Mouse (Mus musculus): ENCODE measurements around the gene Morc3. TPM values are rescaled to one million over a fixed set of nuclear protein-coding genes. Genes with fewer than 3 reads are reported as not detected.

The Morc3 gene
- polyA plus RNA-seq, 1 experiment from 2014 or later = 28.7 TPM

DNA sequence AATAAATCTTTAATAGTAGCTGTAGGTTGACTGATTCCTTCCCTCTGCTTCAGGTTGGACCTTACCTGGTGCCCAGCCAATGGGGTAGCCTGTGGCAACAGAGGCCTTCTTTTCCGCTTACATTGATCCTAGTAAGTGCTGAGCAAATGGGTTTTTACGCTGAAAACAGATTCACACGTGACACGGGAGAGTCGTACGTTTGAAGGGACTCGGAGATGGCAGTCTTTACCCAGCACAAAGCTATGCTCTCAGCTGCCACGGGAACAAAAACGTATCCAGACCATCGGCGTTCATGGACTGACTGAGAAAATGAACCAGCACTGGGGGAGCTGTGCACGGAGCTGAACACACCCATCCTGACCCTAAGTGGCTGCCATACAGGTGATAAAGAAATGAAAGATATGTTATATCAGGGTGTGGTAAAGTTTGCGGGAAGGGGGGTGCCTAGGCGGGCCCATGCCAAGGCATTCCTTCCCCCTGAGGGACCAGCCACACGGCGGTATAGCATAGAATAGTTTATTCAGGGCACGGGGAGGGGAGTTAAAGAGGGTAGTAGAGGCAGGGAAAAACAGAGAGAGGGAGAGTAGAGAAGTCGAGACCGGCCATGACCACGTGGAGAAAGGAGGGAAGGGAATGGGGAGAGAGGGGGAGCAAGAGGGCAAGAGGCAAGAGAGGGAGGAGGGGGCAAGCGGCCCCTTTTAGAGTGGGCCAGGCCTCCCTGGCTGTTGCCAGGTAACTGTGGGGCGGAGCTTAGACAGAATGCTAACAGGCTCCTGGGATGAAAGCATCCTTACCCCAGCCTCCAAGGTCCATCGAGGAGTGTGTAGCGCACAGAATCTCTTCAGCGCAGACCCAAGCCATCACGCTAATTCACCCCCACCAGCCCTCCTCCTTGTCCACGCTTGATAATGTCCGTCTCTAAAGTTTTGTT is 79.1 kb downstream of the Morc3 start:
- ATAC-seq = no peak
- H3K27ac ChIP-seq (ENCODE audit: low read depth, low read length) = no peak overlapping the region

GRCm38 (mm10) chr16:93912158-93912557 is 80.2 kb downstream of the Morc3 start:
- no peaks in the 10 kb centered on the region for H3K36me3 ChIP-seq (ENCODE audit: control insufficient read depth, insufficient read depth, low read length)
- no peak for ATAC-seq
- no peak overlapping the region for H3K9ac ChIP-seq (ENCODE audit: low read depth, low read length)
- H3K9me3 ChIP-seq (ENCODE audit: control insufficient read depth, low read length) = no peaks in the 10 kb centered on the region
- H3K4me2 ChIP-seq (ENCODE audit: low read length) = no peak overlapping the region
- no peaks in the 10 kb centered on the region for H3K4me1 ChIP-seq (ENCODE audit: control insufficient read depth, insufficient read depth, low read depth, low read length)
- H3K4me3 ChIP-seq (ENCODE audit: low read length) = no peak overlapping the region
- H3K27ac ChIP-seq (ENCODE audit: low read depth, low read length) = no peak overlapping the region
- H3K27me3 ChIP-seq (replicated peaks; ENCODE audit: control insufficient read depth, insufficient read depth, low read length) = no peaks in the 10 kb centered on the region
- WGBS = 72% methylated on average over 5 of the region's 5 CpGs

More for the DNA sequence above, 79.1 kb downstream of the Morc3 start:
- no peak overlapping the region for H3K4me3 ChIP-seq (ENCODE audit: low read length)
- H3K9ac ChIP-seq (ENCODE audit: low read depth, low read length) = no peak overlapping the region
- no peak overlapping the region for H3K4me2 ChIP-seq (ENCODE audit: low read length)
- H3K4me1 ChIP-seq (ENCODE audit: control insufficient read depth, insufficient read depth, low read depth, low read length) = no peaks in the 10 kb centered on the region
- no peaks in the 10 kb centered on the region for H3K27me3 ChIP-seq (replicated peaks; ENCODE audit: control insufficient read depth, insufficient read depth, low read length)
- H3K9me3 ChIP-seq (ENCODE audit: control insufficient read depth, low read length) = no peaks in the 10 kb centered on the region
- 65% methylated on average over 28 of the region's 28 CpGs for WGBS
- no peaks in the 10 kb centered on the region for H3K36me3 ChIP-seq (ENCODE audit: control insufficient read depth, insufficient read depth, low read length)

GRCm38 (mm10) chr16:93912808-93913207 is 80.9 kb downstream of the Morc3 start:
- no peak overlapping the region for H3K4me2 ChIP-seq (ENCODE audit: low read length)
- no peak overlapping the region for H3K27ac ChIP-seq (ENCODE audit: low read depth, low read length)
- no peak overlapping the region for H3K9ac ChIP-seq (ENCODE audit: low read depth, low read length)
- H3K4me1 ChIP-seq (ENCODE audit: control insufficient read depth, insufficient read depth, low read depth, low read length) = no peaks in the 10 kb centered on the region
- no peaks in the 10 kb centered on the region for H3K36me3 ChIP-seq (ENCODE audit: control insufficient read depth, insufficient read depth, low read length)
- no peak overlapping the region for H3K4me3 ChIP-seq (ENCODE audit: low read length)
- 72% methylated on average over 3 of the region's 3 CpGs for WGBS
- H3K9me3 ChIP-seq (ENCODE audit: control insufficient read depth, low read length) = no peaks in the 10 kb centered on the region
- ATAC-seq = no peak
- no peaks in the 10 kb centered on the region for H3K27me3 ChIP-seq (replicated peaks; ENCODE audit: control insufficient read depth, insufficient read depth, low read length)

GRCm38 (mm10) chr16:93913881-93914576 is 82.1 kb downstream of the Morc3 start:
- Histone ChIP-seq H3K36me3 (ENCODE audit: control insufficient read depth, insufficient read depth, low read length) (no peaks in the 10 kb centered on the region), H3K27me3 (replicated peaks; ENCODE audit: control insufficient read depth, insufficient read depth, low read length) (no peaks in the 10 kb centered on the region), H3K9me3 (ENCODE audit: control insufficient read depth, low read length) (no peaks in the 10 kb centered on the region), H3K9ac (ENCODE audit: low read depth, low read length) (no peak overlapping the region), H3K4me2 (ENCODE audit: low read length) (no peak overlapping the region), H3K4me1 (ENCODE audit: control insufficient read depth, insufficient read depth, low read depth, low read length) (no peaks in the 10 kb centered on the region), H3K4me3 (ENCODE audit: low read length) (no peak overlapping the region), H3K27ac (ENCODE audit: low read depth, low read length) (no peak overlapping the region)
- ATAC-seq = no peak
- WGBS = 78% methylated on average over 10 of the region's 10 CpGs

- Histone ChIP-seq H3K27ac (ENCODE audit: low read depth, low read length) (no peak overlapping the region), H3K4me1 (ENCODE audit: control insufficient read depth, insufficient read depth, low read depth, low read length) (no peaks in the 10 kb centered on the region), H3K9ac (ENCODE audit: low read depth, low read length) (no peak overlapping the region), H3K9me3 (ENCODE audit: control insufficient read depth, low read length) (no peaks in the 10 kb centered on the region), H3K27me3 (replicated peaks; ENCODE audit: control insufficient read depth, insufficient read depth, low read length) (no peaks in the 10 kb centered on the region), H3K4me2 (ENCODE audit: low read length) (no peak overlapping the region), H3K4me3 (ENCODE audit: low read length) (no peak overlapping the region), H3K36me3 (ENCODE audit: control insufficient read depth, insufficient read depth, low read length) (no peaks in the 10 kb centered on the region)
- WGBS = 41% methylated on average over 8 of the region's 10 CpGs
- no peak for ATAC-seq
Measured at GRCm38 (mm10) chr16:93915338-93915849, 83.5 kb downstream of the Morc3 start.

DNA sequence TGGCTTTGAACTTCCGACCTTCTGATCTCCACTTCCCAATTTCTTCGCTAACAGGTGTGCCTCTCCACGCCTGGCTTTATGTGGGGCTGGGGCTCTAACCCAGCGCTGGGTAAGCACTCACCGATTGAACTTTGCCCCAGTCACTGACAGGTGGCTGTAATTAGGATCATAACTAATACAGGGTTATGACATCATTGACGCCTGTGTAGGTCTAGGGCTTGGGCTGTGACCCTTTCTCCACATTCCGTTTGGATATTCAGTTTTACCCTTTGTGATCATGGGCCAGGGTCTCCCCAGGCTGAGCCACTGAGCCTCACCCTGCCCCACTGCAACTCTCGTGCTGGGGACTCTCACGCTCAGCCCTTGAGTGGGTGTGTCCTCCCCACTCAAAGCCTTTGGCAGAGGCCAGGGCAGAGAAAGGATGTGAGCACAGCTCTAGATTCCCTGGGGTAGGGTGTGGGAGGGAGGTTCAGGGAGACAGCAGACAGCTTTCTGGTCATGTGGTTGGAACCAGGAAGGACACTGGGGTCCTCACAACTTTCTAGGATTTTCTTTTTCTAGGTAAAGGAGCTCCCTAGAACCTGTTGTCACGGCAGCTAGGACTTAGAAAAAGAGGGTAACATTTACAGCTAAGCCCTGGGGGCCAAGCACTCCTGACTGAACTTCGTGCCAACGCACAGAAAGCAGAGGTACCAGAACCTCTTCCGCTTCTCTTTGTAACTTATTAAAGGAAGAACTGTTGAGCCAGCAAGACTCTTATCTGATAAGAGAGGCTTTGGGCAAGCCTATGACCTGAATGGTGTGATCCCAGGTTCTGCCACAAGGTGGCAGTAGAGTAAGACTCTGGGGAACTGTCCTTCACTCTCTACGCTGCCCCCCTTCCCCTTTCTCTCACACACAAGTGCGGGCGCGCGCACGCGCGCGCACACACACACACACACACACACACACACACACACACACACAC is 86.1 kb downstream of the Morc3 start:
- Histone ChIP-seq H3K4me3 (ENCODE audit: low read length) (no peak overlapping the region), H3K27me3 (replicated peaks; ENCODE audit: control insufficient read depth, insufficient read depth, low read length) (no peaks in the 10 kb centered on the region), H3K4me1 (ENCODE audit: control insufficient read depth, insufficient read depth, low read depth, low read length) (no peaks in the 10 kb centered on the region), H3K36me3 (ENCODE audit: control insufficient read depth, insufficient read depth, low read length) (no peaks in the 10 kb centered on the region), H3K27ac (ENCODE audit: low read depth, low read length) (no peak overlapping the region), H3K4me2 (ENCODE audit: low read length) (peak overlapping the region; percentile 37), H3K9me3 (ENCODE audit: control insufficient read depth, low read length) (no peaks in the 10 kb centered on the region), H3K9ac (ENCODE audit: low read depth, low read length) (no peak overlapping the region)
- 54% methylated on average over 15 of the region's 22 CpGs for WGBS
- ATAC-seq = peak; percentile 49

DNA sequence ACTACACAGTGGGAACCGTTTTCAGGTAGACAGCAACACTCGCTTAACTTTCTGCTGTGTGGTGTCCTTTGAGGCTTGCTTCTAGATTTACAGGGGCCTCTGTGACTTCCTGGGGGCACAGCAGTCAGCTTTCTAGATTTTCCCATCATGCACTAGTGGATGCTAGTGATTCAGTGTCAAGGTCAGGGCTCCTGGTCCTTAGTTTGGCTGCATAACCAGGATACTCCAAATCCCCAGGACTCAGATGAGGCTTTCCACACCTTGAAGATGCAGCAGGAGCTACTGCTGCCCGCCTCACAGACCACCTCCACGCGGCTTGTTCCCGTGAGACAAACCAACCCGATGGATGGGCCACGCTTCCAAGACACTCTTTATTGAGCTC is 86.7 kb downstream of the Morc3 start:
- no peaks in the 10 kb centered on the region for H3K36me3 ChIP-seq (ENCODE audit: control insufficient read depth, insufficient read depth, low read length)
- 70% methylated on average over 8 of the region's 8 CpGs for WGBS
- no peaks in the 10 kb centered on the region for H3K9me3 ChIP-seq (ENCODE audit: control insufficient read depth, low read length)
- peak; percentile 31; the same call in 1 of the 2 replicates for ATAC-seq
- peak overlapping the region; percentile 37 for H3K4me2 ChIP-seq (ENCODE audit: low read length)
- no peak overlapping the region for H3K4me3 ChIP-seq (ENCODE audit: low read length)
- no peak overlapping the region for H3K9ac ChIP-seq (ENCODE audit: low read depth, low read length)
- H3K27me3 ChIP-seq (replicated peaks; ENCODE audit: control insufficient read depth, insufficient read depth, low read length) = no peaks in the 10 kb centered on the region
- no peak overlapping the region for H3K27ac ChIP-seq (ENCODE audit: low read depth, low read length)
- no peaks in the 10 kb centered on the region for H3K4me1 ChIP-seq (ENCODE audit: control insufficient read depth, insufficient read depth, low read depth, low read length)

- no peak overlapping the region for H3K27ac ChIP-seq (ENCODE audit: low read depth, low read length)
- H3K4me3 ChIP-seq (ENCODE audit: low read length) = no peak overlapping the region
- no peaks in the 10 kb centered on the region for H3K9me3 ChIP-seq (ENCODE audit: control insufficient read depth, low read length)
- H3K4me1 ChIP-seq (ENCODE audit: control insufficient read depth, insufficient read depth, low read depth, low read length) = no peaks in the 10 kb centered on the region
- no peaks in the 10 kb centered on the region for H3K27me3 ChIP-seq (replicated peaks; ENCODE audit: control insufficient read depth, insufficient read depth, low read length)
- H3K4me2 ChIP-seq (ENCODE audit: low read length) = no peak overlapping the region
- no peaks in the 10 kb centered on the region for H3K36me3 ChIP-seq (ENCODE audit: control insufficient read depth, insufficient read depth, low read length)
- 61% methylated on average over 20 of the region's 20 CpGs for WGBS
- no peak for ATAC-seq
- no peak overlapping the region for H3K9ac ChIP-seq (ENCODE audit: low read depth, low read length)
Measured at GRCm38 (mm10) chr16:93919189-93919588, 87.3 kb downstream of the Morc3 start.

Data from hindbrain, embryonic 16.5 days (tissue).